Mouse (Mus musculus) lung, postnatal 25 days (tissue): Measurements from ENCODE around the gene Fam50a.

Experiments
- DNase-seq: peaks from one replicate; pipeline ENCODE4 v3.0.0; 2022; ENCODE audit warnings: low spot score

Fam50a gene

GRCm38 (mm10) chrX:74312540-74313464 lies at the start of gene Fam50a:
TSS of gene Fam50a (plus strand) at chrX:74313033.
- peak; percentile 92 for DNase-seq

GRCm38 (mm10) chrX:74269736-74270061 lies 43.1 kb upstream of the Fam50a start:
- no peak for DNase-seq

- peak; percentile 95 for DNase-seq
These were observed 42.6 kb upstream of the Fam50a start, which contains the start of gene Rpl10 for GRCm38 (mm10) chrX:74270062-74270901. TSS of gene Rpl10 (plus strand) at chrX:74270812.

GRCm38 (mm10) chrX:74270902-74271551 lies 41.8 kb upstream of the Fam50a start:
- no peak for DNase-seq

GRCm38 (mm10) chrX:74273422-74274322 lies 39.2 kb upstream of the Fam50a start:
- no peak for DNase-seq

GRCm38 (mm10) chrX:74277916-74278315 lies 34.9 kb upstream of the Fam50a start:
- no peak for DNase-seq

GRCm38 (mm10) chrX:74281041-74281731 lies 31.6 kb upstream of the Fam50a start:
- no peak for DNase-seq

GRCm38 (mm10) chrX:74281732-74282394 lies 31.0 kb upstream of the Fam50a start, which contains the start of the genes Taz and Dnase1l1:
TSS of gene Taz (plus strand) at chrX:74281912.
TSS of gene Dnase1l1 (minus strand) at chrX:74282337.
- DNase-seq, result peak; percentile 92

GRCm38 (mm10) chrX:74282395-74283091 lies 30.3 kb upstream of the Fam50a start:
- DNase-seq, result peak; percentile 89

- DNase-seq, result no peak
These were observed 29.8 kb upstream of the Fam50a start for GRCm38 (mm10) chrX:74283092-74283437.

GRCm38 (mm10) chrX:74293431-74293830 lies 19.4 kb upstream of the Fam50a start:
- no peak for DNase-seq

- peak; percentile 96 for DNase-seq
These were observed 16.0 kb upstream of the Fam50a start, which contains the start of gene Atp6ap1 for GRCm38 (mm10) chrX:74296538-74297448. TSS of gene Atp6ap1 (plus strand) at chrX:74297097.

- no peak for DNase-seq
These were observed 14.5 kb upstream of the Fam50a start for GRCm38 (mm10) chrX:74298348-74298747.

- peak; percentile 18 for DNase-seq
These were observed 13.1 kb upstream of the Fam50a start for GRCm38 (mm10) chrX:74299721-74300120.

GRCm38 (mm10) chrX:74304867-74305700 lies 7.7 kb upstream of the Fam50a start, which contains the start of gene Gdi1:
TSS of gene Gdi1 (plus strand) at chrX:74304998.
- DNase-seq, result peak; percentile 67

GRCm38 (mm10) chrX:74328725-74329161 lies 15.9 kb downstream of the Fam50a start, which contains the start of gene Plxna3:
TSS of gene Plxna3 (plus strand) at chrX:74329066.
- DNase-seq, result peak; percentile 51

GRCm38 (mm10) chrX:74329215-74329671 lies 16.4 kb downstream of the Fam50a start:
- DNase-seq, result no peak
